19 mouse cellular contexts compared by ENCODE assay signal in genomic region chr2:11204232-11204631, GRCm38 (mm10). TPM values are rescaled to one million over a fixed set of nuclear protein-coding genes. Genes with fewer than 3 reads are reported as not detected.
DNase-seq lines count a peak whose midpoint lies in the region; ATAC-seq and TF ChIP-seq lines count a peak whose summit lies in the region.
"Had no signal": no experiment of that assay in that cellular context is flagged by ENCODE, and none has a peak within 500 bp of the region (broad histone marks: within the 10 kb centered on the region; RNA-seq: fewer than 3 reads in every experiment).

No protein-coding gene starts in this region.

- WGBS in liver, embryonic 12.5 days (ENCODE audit: insufficient replicate concordance): 50% methylated on average over 5 of the region's 5 CpGs
- 53% methylated on average over 5 of the region's 5 CpGs for WGBS in liver, postnatal 0 days (ENCODE audit: insufficient replicate concordance)

- DNase-seq in liver, postnatal 0 days: no peak
- DNase-seq in thymus, postnatal 4 days: peak; percentile 67
- DNase-seq in right cerebral cortex, adult 18-20 months: no peak
- DNase-seq in layer of hippocampus, adult 18-20 months (ENCODE audit: low spot score in 2 of 2): no peak
- DNase-seq: adrenal gland, postnatal 25 days; B cell, adult 2 months; cerebellum, adult 9-10 months; gastrocnemius, postnatal 36 days; kidney, adult 18-20 months; retina, postnatal 1 day had no signal

- H3K9me3 ChIP-seq in liver, embryonic 12.5 days (replicated peaks): no peaks in the 10 kb centered on the region
- H3K9me3 ChIP-seq in liver, postnatal 0 days (ENCODE audit: low read length): no peaks in the 10 kb centered on the region
- H3K9me3 ChIP-seq: embryonic facial prominence, embryonic 15.5 days; forebrain, embryonic 12.5 days; heart, embryonic 13.5 days; hindbrain, embryonic 13.5 days; megakaryocyte, embryonic 14.5 days; neural tube, embryonic 13.5 days had no signal

- no peak for TF ChIP-seq EP300 in liver, postnatal 0 days (IDR thresholded peaks at IDR 0.05; ENCODE audit: low read depth)

- no peaks in the 10 kb centered on the region for H3K36me3 ChIP-seq in liver, embryonic 12.5 days
- H3K36me3 ChIP-seq in liver, postnatal 0 days (replicated peaks; ENCODE audit: insufficient read depth, low read length): no peaks in the 10 kb centered on the region
- H3K36me3 ChIP-seq: embryonic facial prominence, embryonic 15.5 days; forebrain, embryonic 12.5 days; heart, embryonic 13.5 days; hindbrain, embryonic 13.5 days; neural tube, embryonic 13.5 days had no signal

- H3K4me2 ChIP-seq in liver, embryonic 12.5 days: no peak overlapping the region
- H3K4me2 ChIP-seq in liver, postnatal 0 days (ENCODE audit: low read depth, low read length): no peak overlapping the region
- H3K4me2 ChIP-seq: embryonic facial prominence, embryonic 15.5 days; forebrain, embryonic 12.5 days; heart, embryonic 13.5 days; hindbrain, embryonic 13.5 days; neural tube, embryonic 13.5 days had no signal

- no peak overlapping the region for H3K9ac ChIP-seq in liver, embryonic 12.5 days
- no peak overlapping the region for H3K9ac ChIP-seq in liver, postnatal 0 days (replicated peaks)
- H3K9ac ChIP-seq: embryonic facial prominence, embryonic 15.5 days; forebrain, embryonic 12.5 days; heart, embryonic 13.5 days; hindbrain, embryonic 13.5 days; neural tube, embryonic 13.5 days had no signal

- ATAC-seq in liver, embryonic 12.5 days: no peak
- no peak for ATAC-seq in liver, postnatal 0 days
- peak; percentile 82 for ATAC-seq in activated CD4-positive, CD25-positive, alpha-beta regulatory T cell, adult 4 months
- ATAC-seq in neutrophil, adult 5-6 weeks (ENCODE audit: extremely low read depth, insufficient number of reproducible peaks, low FRiP score, poor library complexity, severe bottlenecking): peak; percentile 38; the same call in 1 of the 2 replicates

- peaks cover 36% of the 10 kb centered on the region for H3K4me1 ChIP-seq in liver, embryonic 12.5 days
- H3K4me1 ChIP-seq in liver, postnatal 0 days (ENCODE audit: insufficient read depth): peaks cover under 1% of the 10 kb centered on the region; the same call in 1 of the 2 replicates
- H3K4me1 ChIP-seq: embryonic facial prominence, embryonic 15.5 days; forebrain, embryonic 12.5 days; heart, embryonic 13.5 days; hindbrain, embryonic 13.5 days; neural tube, embryonic 13.5 days had no signal

- peak overlapping the region; percentile 14; the same call in 1 of the 2 replicates for H3K27ac ChIP-seq in liver, embryonic 12.5 days
- H3K27ac ChIP-seq in liver, postnatal 0 days (ENCODE audit: low read depth): no peak overlapping the region
- H3K27ac ChIP-seq: embryonic facial prominence, embryonic 15.5 days; forebrain, embryonic 12.5 days; heart, embryonic 13.5 days; hindbrain, embryonic 13.5 days; neural tube, embryonic 13.5 days had no signal

- no peaks in the 10 kb centered on the region for H3K27me3 ChIP-seq in liver, embryonic 12.5 days (replicated peaks)
- H3K27me3 ChIP-seq in liver, postnatal 0 days (ENCODE audit: insufficient read depth, low read length): no peaks in the 10 kb centered on the region
- H3K27me3 ChIP-seq: embryonic facial prominence, embryonic 15.5 days; forebrain, embryonic 12.5 days; heart, embryonic 13.5 days; hindbrain, embryonic 13.5 days; megakaryocyte, embryonic 14.5 days; neural tube, embryonic 13.5 days had no signal

- no peak overlapping the region for H3K4me3 ChIP-seq in liver, embryonic 12.5 days
- H3K4me3 ChIP-seq in liver, postnatal 0 days (ENCODE audit: low read depth, low read length): no peak overlapping the region
- H3K4me3 ChIP-seq: embryonic facial prominence, embryonic 15.5 days; forebrain, embryonic 12.5 days; heart, embryonic 13.5 days; hindbrain, embryonic 13.5 days; neural tube, embryonic 13.5 days had no signal

- TF ChIP-seq CTCF in liver, postnatal 0 days (IDR thresholded peaks at IDR 0.05; ENCODE audit: low read depth): no peak

RNA-seq across cellular contexts. Expression of gene Prkcq, which starts 32.3 kb away (rescaled TPM):
- polyA plus RNA-seq in liver, embryonic 12.5 days (2016; fragmentation: Nextera tagmentation; extraction: Ambion mirVana): 8.1 and 9.3 TPM in 2 replicates
- 2.5 and 3.1 TPM in 2 replicates for polyA plus RNA-seq in liver, postnatal 0 days (2015; fragmentation: Nextera tagmentation; extraction: Ambion mirVana)
- polyA plus RNA-seq in activated CD4-positive, CD25-positive, alpha-beta regulatory T cell, adult 4 months (2017; shearing (Covaris generic)): 100 to 1,000 TPM; 118 to 125 TPM
- 21.2 and 22.0 TPM in 2 replicates for total RNA-seq in neutrophil, adult 5-6 weeks (2017)
- 1 to 10 TPM; 7.3 TPM for total RNA-seq in layer of hippocampus, adult 18-20 months (2021)

Comparison
In these comparisons a context has a peak if more than half of its experiments do, and no peak if none do; other contexts are left out.
1. ATAC-seq: peak in activated CD4-positive, CD25-positive, alpha-beta regulatory T cell, adult 4 months (single experiment) and neutrophil, adult 5-6 weeks (single experiment); none in liver, embryonic 12.5 days (single experiment) and liver, postnatal 0 days (single experiment).
2. RNA of gene Prkcq, which starts 32.3 kb away (polyA plus RNA-seq): 118 to 125 TPM in activated CD4-positive, CD25-positive, alpha-beta regulatory T cell, adult 4 months; 8.1 to 9.3 TPM in liver, embryonic 12.5 days and 2.5 to 3.1 TPM in liver, postnatal 0 days; every median in the first group is over 10 times any median in the second.